Mouse (Mus musculus): Measurements from ENCODE around the gene Phc3.

The Phc3 gene

GRCm38 (mm10) chr3:30969104-30969581 lies at the start of gene Phc3:
Phc3 (minus strand) TSS chr3:30969415.
- DNase-seq (ENCODE audit: low spot score) = peak; percentile 93

GRCm38 (mm10) chr3:31017652-31018051 lies 48.4 kb upstream of the Phc3 start:
- no peak for DNase-seq (ENCODE audit: low spot score)

GRCm38 (mm10) chr3:31016594-31017196 lies 47.5 kb upstream of the Phc3 start:
- no peak for DNase-seq (ENCODE audit: low spot score)

DNA sequence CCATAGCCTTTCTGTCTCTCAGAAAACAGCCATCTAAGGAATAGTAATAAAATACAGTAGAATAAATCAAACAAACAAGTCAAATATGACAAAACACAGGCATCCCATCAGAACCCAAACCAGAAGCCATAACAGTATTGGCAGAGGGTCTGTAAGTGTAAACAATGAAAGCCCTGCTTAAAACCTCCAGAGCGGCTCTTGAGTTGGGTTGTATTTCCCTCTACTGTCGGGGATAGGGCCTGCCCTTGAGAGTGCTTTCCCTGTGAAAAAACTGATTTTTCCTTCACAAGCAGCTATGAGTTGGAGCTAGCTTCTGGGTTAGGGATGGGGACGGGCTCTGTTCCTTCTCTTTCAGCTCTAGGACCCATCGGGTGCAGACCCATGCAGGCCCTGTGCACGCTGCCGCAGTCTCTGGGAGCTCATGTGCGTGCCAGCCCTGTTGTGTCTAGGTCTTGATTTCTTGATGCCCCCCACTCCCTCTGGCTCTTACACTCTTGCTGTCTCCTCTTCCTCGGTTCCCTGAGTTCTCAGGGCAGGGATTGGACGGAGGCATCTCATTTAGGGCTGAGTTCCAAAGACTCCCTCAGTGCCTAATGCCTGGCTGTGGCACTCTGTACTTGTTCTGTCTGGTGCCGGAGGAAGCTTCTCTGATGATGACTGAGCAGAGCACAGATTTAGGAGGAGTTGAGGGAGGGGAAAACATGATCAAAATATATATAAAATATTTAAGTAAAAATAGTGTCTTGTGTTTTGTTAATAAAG lies 46.6 kb upstream of the Phc3 start:
- no peak for DNase-seq (ENCODE audit: low spot score)

GRCm38 (mm10) chr3:31014374-31014773 lies 45.2 kb upstream of the Phc3 start:
- DNase-seq (ENCODE audit: low spot score) = no peak

GRCm38 (mm10) chr3:31004320-31005209 lies 35.4 kb upstream of the Phc3 start:
- DNase-seq (ENCODE audit: low spot score) = no peak

- no peak for DNase-seq (ENCODE audit: low spot score)
These were observed 31.9 kb upstream of the Phc3 start for GRCm38 (mm10) chr3:31001048-31001676.

DNA sequence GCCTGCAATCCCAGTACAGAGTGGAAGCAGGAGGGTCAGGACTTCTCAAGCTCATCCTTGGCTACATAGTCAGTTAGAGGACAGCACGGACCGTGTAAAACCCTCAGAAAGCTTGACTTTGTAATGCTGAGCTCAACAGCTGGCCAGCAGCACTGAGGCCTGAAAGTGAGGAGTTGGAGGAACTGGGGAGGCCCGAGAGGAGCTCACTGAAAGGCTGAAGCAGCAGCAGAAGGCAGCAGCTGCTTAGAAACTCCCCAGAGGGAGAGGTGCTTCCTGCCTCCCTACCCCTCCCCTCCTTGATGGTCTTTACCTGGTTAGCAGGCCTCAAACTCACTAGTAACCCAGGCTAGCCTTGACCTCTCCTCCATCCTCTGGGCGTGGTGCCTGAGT lies 30.8 kb upstream of the Phc3 start:
- DNase-seq (ENCODE audit: low spot score) = peak; percentile 28

GRCm38 (mm10) chr3:30999401-31000017 lies 30.3 kb upstream of the Phc3 start:
- DNase-seq (ENCODE audit: low spot score) = peak; percentile 75

DNA sequence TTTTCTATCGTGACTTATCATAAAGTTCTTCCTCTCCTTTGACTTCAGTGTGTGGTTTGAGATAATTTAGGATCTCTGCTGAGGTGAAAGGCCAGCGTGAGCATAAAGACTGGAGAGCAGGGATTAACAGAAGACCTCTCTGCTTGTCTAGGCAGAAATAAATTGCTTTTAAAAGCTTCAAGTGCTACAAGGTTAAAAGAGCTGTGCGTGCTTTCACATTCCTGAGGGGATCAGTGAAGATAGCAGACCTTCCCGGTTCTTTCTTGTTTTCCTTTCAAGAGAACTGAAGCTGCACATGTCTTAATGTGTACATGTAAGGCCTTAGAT lies 27.4 kb upstream of the Phc3 start:
- no peak for DNase-seq (ENCODE audit: low spot score)

DNA sequence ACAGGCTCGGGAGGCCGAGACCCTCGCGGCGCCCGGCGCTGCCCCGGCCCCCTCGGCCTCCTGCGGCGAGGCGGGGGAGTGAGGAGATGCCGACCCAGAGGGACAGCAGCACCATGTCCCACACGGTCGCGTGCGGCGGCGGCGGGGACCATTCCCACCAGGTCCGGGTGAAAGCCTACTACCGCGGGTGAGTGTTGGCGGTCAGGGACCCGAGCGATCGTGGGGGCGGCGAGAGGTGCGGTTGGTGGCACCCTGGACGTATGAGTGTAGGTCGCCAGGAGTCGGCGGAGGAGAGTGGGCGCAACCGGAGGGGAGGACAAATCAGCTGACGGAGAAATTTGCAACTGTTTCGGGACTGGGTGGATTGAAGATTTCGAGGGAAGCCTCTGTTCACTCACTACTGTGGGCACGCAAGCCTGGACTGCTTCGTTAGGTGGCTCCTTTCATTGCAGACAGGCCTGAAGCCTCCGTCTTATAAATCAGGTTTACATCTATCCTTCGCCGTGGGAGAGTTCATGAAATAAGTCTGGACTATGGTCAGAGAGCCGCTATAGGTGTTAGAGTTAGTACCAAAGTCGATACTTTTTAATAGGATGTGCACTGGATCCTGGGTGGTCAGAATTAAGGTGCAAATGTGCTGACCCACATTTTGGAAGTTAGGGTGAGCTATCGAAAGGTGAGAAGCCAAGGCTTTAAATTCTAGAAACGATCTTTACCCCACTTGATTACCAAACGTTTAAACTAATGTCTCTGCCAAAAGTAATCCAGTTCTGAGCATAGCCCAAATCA lies 26.9 kb upstream of the Phc3 start:
- DNase-seq (ENCODE audit: low spot score) = peak; percentile 40

- peak; percentile 94 for DNase-seq (ENCODE audit: low spot score)
These were observed 26.2 kb upstream of the Phc3 start, which contains the start of gene Prkci for GRCm38 (mm10) chr3:30995283-30995898. Prkci (plus strand) TSS chr3:30995747.

DNA sequence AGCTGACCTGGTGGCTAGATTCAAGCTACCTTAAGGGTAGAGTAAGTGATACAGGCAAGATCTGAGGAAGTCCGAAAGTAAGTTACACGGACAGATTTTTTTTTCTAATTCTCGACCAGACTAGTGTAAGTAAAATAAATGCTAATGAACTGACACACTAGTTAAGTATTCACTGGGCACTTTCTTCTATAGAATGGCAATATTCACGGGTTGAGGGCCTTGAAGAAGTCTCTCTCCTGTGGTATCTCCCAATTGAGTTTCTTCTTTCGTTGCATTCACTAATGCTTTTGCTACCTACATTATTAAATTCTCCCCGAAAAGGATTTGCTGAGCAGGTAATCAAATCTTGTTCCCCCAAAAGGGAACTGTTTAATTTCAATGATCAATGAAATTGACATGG lies 25.6 kb upstream of the Phc3 start:
- DNase-seq (ENCODE audit: low spot score) = no peak

- DNase-seq (ENCODE audit: low spot score) = no peak
These were observed 23.9 kb upstream of the Phc3 start for GRCm38 (mm10) chr3:30993066-30993573.

DNA sequence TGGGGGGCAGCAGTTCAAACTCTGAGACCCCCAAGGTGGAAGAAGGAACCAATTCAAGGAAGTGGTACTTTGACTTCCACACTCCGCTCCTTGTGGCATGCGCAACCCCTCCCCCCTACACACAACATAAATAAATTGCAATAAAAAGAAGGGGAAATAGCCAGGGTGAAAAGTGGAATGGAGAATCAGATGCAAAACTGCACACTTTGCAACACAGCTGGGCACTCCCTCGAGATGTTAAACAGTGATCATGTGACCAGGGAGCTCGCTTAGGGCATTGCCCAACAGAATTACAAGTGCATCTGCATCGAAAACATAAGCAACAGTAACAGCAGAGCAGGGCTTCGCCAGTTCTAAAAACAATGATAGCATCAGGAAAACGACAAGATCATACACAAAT lies 22.9 kb upstream of the Phc3 start:
- no peak for DNase-seq (ENCODE audit: low spot score)

GRCm38 (mm10) chr3:30987396-30988318 lies 18.4 kb upstream of the Phc3 start:
- DNase-seq (ENCODE audit: low spot score) = no peak

DNA sequence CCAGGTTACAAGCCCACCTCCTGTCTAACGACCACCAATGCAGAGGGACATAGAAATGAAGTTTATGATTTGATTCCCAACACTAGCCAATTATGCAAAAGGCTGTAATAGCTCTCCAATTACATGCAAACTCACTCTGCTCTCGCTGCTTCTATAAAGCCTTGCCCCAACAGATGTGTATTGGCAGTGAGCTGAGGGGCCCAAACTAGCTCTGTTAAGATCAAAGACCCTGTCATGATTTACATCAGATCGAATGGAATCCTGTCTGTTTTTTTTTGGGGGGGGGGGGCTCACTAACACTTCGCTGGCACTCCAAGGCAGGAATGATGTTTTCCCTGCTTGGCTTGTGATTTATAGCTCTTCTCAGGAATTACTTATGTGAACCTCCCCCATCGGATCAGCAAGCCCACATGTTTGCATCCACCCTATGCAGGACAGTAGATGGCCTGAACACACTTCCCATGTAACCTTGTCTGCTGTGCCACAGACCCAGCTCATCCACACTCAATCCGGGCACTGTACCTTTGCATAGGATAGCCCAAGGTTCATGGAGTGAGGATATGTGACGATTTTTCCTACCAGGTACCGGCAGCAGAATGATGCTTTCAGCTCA lies 13.8 kb upstream of the Phc3 start:
- DNase-seq (ENCODE audit: low spot score) = no peak

DNA sequence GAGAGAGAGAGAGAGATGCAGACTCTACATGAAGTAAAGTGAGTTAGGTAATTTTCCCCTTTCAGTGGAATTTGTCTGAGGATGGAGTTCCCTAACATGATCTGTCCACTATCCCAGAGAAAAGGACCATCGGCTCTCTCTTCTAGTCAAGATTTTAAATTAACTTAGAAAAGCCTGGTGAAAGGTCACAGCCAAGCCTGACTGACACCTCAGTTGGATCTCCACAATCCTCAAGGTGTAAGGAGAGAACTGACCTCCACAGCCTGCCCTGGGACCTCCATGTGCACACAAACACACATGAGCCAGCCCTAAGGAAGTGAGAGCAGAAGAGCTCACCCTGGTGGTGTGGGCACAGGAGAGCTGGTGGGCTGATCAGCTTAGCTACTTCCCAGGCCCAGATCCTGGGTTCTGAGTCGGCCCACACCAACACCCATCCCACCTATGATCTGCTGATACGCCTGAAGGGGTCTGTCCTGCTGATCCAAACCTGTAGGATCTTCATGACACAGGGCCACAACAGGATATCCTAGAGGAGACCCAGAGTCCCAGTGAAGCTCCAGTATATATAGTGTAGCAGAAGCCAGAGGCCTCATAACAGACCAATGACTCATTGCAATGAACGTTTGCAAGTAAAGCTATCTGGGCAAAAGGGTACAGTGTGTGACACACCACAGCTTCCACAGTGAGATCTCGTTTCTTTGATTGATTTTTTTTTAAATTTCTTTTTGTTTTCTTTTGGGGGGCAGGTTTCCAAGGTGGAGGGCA lies 12.6 kb upstream of the Phc3 start:
- DNase-seq (ENCODE audit: low spot score) = no peak

Measured in urinary bladder, postnatal 14 days (tissue).